Mouse (Mus musculus) lung, postnatal 0 days (tissue): ENCODE measurements around the gene Myl7.

Source experiments
- CTCF ChIP-seq: IDR thresholded peaks from 2 replicates; pipeline ENCODE4 v1.5.1; 2016; ENCODE audit warnings: antibody characterized with exemption, mild to moderate bottlenecking
- EP300 ChIP-seq: IDR thresholded peaks from 2 replicates; pipeline ENCODE4 v1.6.1; 2016; ENCODE audit warnings: antibody characterized with exemption, mild to moderate bottlenecking, control low read depth

- TF ChIP-seq CTCF (no peak), EP300 (no peak)
Measured at GRCm38 (mm10) chr11:5947796-5948195, 49.2 kb upstream of the Myl7 start.
